Mouse (Mus musculus) MEL-GATA-1-ER (cell line): Measurements from ENCODE around the gene Vps54.
"Not testable (repeated sequence)": the region's sequence is repeated elsewhere in the genome, so short reads cannot be mapped to it uniquely, and the experiment has no call there.

Experiments used
- DNase-seq: peaks from one replicate; pipeline ENCODE4 v3.0.0-alpha.2; 2012; ENCODE audit warnings: low read depth; ENCODE audit errors: extremely low read depth

Gene Vps54

DNA sequence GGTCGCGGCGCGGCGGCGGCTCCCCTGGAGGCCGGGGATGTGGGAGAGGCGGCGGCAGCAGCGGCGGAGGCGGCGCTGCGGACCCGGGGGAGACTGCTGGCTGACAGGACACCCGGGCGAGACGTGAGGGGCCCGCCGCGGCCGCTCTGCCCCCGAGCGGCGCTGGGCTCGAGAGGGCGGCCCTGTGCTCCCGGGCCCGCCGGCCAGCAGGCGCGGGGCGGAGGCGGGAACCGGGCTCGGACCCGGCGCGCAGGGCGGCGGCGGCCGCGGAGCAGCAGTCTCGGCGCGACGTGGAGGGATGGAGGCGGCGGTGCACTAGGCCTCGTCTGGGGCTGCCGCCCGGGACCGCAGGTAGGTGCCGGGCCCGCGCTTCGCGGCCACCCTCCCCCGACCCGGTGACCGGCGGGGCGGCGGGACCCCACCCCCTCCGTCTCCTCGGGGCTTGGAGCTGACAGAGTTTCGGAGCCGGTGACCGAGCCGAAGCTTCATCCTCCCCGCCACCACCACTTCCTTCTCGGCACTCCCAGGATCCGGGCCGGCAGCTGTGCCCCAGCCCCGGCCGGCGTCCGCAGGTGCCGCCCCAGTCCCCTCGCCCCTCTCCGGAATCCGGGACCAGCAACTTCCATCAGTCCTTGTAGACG lies at the start of gene Vps54:
TSS of gene Vps54 (plus strand) at position 261 of the 641 bp plus-strand sequence.
- DNase-seq = no peak

DNA sequence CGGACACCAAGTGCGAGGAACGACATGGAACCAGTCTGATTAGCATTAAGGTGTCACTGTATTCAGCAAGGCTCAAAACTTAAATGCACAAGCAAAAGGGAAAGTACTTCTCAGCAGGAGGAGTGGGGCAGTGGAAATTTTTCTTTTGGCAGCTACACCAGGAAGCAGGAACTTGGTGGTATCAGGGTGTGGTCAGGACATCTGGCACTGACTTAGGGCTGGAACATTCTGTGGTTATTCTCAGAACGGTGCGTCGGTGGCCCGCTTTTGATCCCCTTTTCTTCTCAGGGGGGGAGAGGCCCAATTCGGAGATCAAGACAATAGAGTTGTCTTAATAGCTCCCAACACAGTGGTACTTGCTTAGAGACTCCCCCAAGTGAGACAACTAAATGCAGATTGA lies 47.3 kb upstream of the Vps54 start:
- DNase-seq = peak; percentile 57

DNA sequence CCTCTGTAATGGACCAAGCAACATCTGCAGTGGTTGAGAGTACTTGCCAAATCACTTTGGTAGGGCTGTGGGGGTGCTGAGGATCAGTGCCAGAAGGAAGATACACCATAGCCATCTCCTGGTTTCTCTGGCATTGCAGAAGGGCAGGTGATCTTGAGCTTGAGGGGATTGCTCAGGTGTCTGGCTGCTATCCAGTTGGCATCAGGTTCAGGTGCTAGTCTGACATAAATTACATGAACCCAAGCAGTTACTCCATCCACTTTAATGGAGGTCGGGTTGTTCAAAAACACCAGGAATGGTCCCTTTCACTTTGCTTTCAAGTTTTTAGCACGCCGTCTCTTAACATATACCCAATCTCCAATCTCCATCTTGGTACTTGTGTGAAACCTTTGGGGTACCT lies 44.2 kb upstream of the Vps54 start:
- DNase-seq = no peak

DNA sequence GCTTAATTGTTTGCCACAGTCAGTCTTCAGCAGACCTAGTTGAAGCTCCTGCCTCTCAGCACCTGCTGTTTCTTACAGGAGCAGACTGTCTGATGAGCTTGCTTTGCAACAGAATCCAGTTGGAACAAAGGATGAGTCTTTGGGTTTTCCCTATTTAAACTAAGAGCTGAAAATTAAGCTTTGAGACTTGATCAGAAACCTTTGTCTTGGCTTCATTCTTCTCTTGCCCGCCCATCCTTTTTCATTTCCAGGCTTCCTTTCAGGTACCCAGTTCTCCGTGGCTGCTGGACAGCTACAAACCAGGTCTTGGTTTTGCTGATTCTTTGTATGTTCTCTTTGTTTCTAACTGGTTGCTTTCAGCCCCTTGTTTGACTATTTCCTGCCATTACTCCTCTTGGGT lies 30.0 kb upstream of the Vps54 start:
- no peak for DNase-seq

DNA sequence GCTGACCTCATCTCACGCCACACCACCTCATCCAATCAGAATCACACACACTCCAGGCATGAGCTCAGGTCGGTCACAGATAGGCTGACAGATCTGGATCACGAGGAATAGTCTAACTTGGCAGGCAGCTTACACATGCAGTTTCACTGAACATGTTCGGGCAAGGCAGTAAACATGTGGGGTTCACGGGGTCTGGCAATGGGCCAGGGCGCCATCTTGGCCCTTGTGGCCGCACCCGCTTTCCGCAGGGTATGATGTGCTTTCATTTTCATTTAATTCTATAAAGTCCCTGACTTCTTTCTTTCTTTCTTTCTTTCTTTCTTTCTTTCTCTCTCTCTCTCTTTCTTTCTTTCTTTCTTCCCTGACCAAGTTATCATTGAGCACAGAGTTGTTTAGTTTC lies 29.4 kb upstream of the Vps54 start:
- DNase-seq = not testable (repeated sequence)

DNA sequence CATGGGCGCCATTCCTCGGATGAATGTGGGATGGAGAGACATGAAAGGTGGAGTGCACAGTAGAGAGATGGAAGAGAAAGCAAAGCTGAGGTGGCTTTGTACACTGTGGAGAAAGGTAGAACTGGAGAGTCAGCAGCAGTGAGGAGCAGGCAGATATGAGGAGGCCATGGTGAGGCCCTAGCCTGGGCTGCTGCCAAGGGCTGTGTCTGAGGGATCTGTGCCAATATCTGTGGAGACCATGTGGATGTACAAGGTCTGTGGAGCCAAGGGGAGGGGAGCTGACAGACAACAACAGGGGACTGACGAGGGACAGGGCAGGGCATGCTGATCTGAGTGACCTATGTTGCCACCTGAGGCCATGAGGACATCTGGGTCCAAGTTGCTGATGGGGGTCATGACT lies 21.7 kb upstream of the Vps54 start:
- DNase-seq = no peak

DNA sequence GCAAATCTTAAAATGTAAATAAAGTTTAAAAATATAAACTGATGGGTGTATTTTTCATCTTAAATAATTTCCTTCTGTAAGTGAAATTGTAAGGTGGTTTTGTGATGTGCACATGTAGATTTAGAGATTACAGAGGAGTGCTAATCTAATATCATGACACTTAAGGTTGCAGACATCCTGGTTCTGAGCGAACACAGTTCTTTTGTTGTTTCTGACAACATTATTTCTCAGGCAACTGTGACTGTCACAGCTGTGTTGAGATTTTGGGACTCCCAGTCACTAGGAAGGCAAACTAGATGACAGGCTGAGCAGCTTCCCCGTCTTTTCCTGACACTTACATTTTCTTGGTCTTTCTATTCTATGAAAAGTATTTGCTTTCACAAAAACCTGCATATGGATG lies 19.8 kb upstream of the Vps54 start:
- DNase-seq = no peak

DNA sequence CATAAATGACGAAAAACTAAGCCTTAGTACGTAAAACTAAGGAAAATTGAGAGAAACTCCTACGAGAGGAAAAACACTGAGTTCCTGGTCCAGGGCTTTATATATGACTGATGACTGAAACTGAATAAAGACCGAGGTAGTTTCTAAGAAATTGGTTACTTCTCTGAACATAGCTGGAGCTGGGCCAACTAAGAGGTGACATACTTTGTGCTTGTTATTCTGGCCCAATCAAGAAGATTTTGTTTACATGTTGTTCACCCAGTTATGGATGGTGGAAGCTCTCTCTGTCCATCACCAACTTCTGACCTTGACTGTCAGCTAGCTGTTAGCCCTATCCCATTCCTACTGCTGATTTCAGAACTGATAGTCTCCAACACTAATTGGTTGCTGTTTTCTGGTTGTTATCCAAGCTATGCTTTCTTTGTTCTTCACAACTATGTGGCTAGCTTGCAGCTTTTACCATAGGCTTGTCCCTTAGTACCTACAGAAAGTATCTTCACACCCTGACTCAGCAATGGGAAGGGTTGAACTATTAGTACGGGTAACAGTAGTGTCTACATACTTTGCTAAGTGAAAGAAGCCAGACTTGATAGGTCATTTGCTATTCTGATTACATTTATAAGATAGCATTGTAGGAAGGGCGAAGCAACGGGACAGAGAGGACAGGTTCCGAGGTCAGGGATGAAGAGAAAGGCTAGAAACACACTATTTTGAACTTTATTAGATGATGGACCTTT lies 19.1 kb upstream of the Vps54 start:
- DNase-seq = no peak

DNA sequence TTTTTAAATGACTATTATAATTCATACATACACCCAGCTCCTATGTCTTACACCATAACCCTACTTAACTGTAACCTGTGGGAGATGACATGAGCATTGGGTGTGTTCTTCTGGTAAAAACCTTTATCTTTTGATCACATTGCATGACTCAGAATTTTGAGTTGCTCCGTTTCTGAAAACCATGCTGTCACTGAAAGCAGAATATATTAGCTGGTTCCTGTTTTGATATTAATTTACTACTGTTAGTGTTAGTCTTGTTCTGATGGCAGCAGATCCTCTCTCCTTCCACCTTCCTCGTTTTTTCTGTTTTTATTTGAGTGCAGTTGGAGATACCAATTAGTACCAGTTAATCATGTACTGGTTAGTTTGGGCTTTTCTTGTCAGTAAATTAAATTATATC lies 18.3 kb upstream of the Vps54 start:
- DNase-seq = peak; percentile 82

DNA sequence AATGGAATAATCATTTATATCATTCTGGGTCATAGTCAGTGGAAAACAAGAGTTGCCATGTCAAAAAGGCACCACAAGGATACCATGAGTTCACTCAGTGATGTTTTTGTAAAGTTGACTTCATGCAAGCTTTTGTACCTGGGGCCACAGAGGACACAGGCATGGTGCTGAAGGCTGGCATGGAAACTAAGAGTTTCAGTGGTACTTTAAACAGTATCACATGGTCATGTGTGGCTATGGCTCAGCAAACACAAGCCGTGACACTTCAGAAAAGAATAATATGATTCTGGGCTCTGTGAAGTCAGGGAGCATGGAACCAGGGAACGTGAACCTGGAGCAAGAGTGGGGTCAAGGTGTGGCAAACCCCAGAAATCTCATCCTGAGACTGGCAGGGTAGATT lies 17.7 kb upstream of the Vps54 start:
- no peak for DNase-seq

DNA sequence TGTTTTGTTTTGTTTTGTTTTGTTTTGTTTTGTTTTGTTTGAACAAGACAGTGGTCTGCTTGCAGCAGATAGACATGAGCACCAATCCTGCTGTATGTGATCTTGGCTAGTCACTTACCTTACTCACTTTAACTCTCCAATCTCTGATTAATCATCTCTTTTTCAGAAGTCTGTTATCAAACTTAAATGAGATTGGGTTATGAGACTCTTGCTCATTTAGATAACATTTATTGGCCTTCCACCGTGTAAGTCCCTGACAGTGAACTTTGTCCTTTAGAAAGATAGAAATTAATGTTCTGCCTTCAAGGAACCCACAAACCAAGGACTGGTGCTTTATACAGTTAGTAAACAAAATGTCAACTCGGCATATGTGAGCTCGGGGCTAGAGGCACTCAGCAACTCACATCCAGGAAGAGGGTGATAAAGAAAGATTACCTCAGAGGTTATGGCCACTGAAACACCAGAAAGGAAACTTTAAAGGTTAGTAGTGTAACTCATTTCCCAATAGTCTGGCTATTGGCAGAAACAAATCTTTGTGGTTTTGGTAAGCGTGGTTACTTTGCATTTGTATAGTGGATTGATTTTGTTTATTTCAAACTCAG lies 16.4 kb upstream of the Vps54 start:
- no peak for DNase-seq

DNA sequence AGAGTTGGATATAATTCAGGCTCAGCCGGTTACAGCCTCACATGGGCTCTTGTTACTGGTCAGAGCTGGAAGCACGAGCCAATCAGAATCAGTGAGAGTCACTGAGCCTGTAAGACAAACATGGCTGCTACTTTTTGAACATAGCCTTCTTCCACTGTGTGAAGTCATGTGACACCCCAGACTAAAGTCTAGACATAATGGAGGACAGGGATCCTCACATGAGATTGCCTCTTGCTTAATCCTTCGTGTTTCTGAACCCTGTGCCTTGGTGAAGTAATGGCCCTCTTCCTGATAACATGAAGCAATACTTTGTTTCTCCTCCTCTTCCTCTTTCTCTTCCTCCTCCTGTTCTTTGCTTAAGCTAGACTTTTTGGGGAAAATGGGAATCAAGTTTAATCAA lies 15.5 kb upstream of the Vps54 start:
- DNase-seq = no peak

DNA sequence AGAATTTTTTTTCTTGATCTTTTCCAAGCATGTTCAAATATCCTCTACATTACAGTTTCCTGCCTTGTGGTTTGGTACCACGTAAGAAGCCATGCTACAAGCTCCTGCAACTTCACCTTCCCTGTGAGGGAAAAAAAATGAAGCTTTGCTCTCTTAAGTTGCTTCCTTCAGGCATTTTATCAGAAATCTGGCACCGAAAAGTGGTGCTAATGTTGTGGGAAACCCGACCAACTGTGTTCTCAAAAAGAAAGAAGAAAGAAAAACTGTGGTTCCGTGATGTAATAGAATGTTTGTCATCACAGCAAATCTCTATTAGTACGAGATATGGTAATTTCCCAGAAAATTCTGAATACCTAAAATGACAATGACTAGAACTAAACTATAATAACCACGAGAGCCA lies 15.0 kb upstream of the Vps54 start:
- DNase-seq = no peak

DNA sequence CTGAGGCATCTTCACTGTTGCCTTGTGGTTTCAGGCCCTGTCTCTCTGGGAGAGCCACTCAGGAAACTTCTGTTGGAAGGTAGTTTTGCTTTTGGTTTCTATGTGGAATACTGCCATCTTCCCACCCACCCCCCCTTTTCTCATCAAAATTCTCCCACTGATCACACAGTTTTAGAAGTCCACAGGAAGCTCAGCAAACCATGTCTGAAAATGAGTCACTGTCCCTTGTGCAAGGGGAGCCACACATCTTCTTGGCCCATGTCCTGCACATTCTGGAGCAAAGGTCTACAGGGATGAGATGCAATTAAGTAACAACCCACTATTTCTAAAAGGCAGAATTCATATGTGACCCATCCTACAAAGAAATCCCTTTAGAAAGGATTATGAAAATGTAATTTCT lies 14.6 kb upstream of the Vps54 start:
- no peak for DNase-seq

DNA sequence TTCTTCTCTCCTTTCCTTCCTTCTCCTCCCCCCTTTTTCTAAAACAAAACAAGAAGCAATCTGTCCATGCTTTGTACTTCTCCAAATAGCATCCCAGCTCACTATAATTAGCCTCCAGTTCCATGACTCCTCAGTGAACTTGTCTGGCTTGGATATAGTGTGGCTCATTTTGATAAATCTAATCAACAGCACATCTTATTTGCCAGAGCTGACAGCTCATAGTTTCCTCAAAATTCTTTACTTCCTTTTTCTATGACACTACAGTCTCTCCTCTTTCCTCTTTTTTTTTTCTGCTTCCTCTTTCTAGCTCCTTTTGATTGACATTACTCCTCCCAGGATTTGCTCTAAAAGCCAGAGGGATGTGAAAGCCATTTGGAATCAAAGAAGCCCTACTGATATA lies 14.1 kb upstream of the Vps54 start:
- peak; percentile 73 for DNase-seq

DNA sequence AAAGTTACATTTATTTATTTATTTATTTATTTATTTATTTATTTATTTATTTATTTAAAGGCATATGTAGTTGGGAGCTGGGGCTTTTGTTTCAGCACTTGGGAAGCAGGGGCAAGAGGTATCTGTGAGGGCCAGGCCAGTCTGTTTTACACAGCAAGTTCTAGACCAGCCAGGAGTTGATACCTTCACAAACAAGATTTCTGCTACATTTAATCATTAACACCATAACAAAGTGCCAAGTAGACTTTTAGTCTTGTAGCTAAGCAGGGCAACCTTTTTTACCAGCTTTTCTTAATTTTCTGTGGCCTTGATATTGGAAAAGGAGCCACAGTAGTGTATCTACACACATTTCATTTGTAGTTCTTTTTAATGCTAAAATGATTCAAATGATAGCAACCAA lies 3.7 kb upstream of the Vps54 start:
- no peak for DNase-seq

DNA sequence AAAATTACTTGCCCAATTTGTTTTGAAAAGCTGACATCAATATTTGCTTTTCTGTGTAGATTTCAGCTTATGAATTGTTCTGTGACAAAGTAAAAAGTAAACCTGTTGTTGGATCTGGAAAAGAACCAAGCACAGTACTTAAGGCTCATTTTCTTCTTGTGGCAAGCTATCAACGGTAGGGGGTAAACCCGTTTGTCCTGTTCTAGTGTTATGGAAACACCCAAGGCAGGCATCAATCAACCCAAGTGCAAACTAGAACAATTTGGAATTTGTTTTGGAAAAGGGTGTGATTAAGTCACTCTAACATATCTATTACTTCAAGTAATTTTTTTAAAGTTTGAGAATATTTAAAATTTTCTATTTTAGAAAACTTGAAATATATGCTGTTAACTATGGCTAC lies 3.3 kb upstream of the Vps54 start:
- no peak for DNase-seq

DNA sequence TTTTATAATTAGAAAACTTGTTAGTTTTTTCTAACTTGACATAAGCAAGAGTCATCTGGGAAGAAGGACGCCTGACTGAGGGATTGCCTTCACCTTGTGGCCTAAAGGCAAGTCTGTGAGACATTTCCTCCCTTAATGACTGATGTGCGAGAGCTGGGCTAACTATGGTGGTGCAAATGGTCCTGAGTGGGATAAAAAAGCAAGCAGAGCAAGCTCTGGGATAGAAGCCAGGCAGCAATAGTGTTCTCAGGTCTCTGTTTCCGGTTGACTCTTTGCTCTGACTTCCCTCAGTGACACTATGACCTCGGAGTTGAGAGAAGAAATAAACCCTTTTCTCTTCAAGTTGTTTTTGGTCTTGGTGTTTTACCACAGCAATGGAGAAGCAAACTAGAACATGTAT lies 2.1 kb upstream of the Vps54 start:
- DNase-seq = no peak

DNA sequence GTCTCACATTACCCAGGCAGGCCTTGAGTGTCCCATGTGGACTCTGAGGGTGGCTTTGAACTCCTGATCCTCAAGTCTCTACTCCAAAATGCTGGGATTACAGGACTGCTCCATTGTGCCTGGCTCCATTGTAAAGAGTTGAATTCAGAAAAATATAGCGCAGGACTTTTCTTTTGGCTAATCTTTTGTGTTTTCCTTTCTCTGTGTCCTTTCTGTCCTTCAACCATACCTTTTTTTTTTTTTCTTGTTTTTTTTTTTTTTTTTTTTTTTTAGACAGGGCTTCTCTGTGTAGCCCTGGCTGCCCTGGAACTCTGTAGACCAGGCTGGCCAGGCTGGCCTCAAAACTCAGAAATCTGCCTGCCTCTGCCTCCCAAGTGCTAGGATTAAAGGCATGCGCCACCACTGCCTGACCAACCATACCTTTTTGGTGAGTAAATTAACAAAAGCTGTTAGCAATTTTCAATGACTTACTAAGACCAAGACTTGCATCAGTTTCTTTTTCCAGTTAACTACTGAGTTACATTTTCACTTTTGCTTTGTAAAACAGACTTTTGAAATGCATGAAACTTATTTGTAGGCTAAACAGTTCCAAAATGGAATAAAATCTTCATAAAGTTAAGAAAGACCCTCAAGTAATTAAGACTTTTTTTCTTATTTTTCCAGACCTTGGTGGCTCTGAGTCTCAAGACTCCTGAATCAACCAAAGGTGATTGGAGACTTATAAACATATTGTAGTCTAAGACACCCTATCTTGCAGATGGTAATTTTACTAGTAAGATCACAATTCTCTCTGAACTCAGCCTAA lies 1.4 kb upstream of the Vps54 start:
- DNase-seq = no peak

DNA sequence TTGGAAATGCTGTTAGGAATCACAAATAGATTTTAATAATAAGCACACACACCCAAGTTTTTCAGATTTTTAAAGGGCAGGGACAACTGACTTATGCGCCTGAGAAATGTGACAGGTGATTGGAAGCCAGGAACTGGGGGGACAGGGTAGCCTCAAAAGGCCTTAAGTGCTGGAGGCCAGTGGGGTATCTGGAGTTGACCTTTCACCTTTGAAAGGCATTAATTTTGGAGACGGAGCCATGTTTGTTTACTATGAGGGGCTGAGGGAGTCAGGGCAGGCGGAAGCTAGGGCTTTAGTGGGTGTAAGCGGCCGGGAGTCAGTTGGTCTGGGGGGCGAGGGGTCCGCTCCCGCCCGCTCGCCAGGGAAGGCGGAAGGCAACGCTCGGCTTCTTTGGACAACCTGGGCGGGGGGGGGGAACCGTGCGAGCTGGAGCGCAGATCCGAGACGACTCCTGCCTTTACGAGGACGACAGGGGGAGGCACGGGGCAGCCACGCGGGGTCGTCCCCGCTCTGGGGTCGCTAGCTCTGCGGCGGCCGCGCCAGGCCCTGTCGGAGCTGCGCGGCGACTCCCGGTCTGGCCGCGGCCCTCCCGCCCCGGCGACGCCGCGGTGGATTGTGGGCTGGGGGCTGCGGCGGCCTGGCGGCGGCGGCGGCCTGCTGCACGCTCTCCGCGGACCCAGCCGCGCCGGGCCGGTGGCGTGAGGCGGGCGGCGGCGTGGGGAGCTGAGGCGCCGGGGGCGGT lies 631 bp upstream of the Vps54 start:
- no peak for DNase-seq

DNA sequence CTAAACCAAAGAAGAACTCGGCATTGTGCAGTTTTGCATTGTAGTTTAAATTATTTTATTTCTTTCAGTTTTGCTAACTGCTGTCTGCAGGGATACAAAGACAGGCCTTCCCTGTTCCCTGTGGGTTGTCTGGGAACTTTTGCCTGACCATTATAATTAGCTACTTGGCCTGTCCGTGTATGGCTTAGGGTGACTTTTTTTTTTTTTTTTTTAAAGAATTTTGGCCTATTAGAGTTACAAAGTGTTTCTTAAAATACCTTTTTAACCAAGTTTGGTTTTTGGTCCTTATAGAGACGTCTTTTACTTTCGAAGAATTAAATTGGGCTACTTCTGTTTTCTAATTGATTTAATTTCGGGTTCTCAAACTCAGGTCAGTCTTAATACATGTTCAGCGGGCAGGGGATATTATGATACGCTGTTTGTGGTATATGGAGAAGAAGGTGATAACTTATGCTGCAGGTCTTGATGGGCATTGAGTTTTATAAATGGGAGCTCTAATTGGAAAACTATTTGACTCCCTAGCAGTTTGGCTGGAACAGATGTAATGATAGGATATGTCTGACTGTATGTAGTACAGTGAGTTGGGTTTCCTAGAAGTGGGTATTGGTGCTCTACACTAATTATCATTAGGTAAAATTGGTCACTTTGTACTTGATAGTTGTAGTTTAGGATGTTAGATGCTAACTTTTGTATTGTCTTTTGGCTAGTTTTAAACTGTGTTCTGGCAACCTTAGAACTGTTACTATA lies 855 bp downstream of the Vps54 start:
- DNase-seq = no peak
